Mouse (Mus musculus): ENCODE measurements around the gene Arhgap42.

GRCm38 (mm10) chr9:9221950-9222486 lies 16.9 kb downstream of the Arhgap42 start:
- TF ChIP-seq CTCF (IDR thresholded peaks at IDR 0.05) (no peak), EP300 (IDR thresholded peaks at IDR 0.05) (no peak)

Data from lung, postnatal 0 days (tissue).